Mouse (Mus musculus) G1E (cell line): ENCODE measurements at regions not wholly inside any gene's neighbourhood (a gene's known extent, or its start where the extent isn't known, plus 50 kb on each side); places are given as distances from the start of the nearest gene placed in this dataset.

Experiments
- ATAC-seq: 2 replicates; pipeline ENCODE4 v1.8.0; 2016; ENCODE audit warnings: mild to moderate bottlenecking; ENCODE audit not compliant: insufficient number of reproducible peaks, poor library complexity, low FRiP score, severe bottlenecking; ENCODE audit errors: extremely low read depth
- DNase-seq: peaks from one replicate; pipeline ENCODE4 v3.0.0; 2012; ENCODE audit warnings: low spot score
- H3K27me3 ChIP-seq: 2 replicates; pipeline ENCODE4 v1.6.1; 2012; ENCODE audit warnings: mild to moderate bottlenecking, low read length, inconsistent platforms; ENCODE audit not compliant: insufficient read depth
- H3K36me3 ChIP-seq: replicated peaks from 2 replicates; pipeline ENCODE3; 2012; ENCODE audit warnings: mild to moderate bottlenecking, inconsistent platforms
- H3K4me1 ChIP-seq: 2 replicates; pipeline ENCODE4 v1.6.1; 2012; ENCODE audit warnings: low read depth, low read length, inconsistent platforms, mixed read lengths; ENCODE audit not compliant: insufficient read depth
- H3K4me3 ChIP-seq: 2 replicates; pipeline ENCODE4 v1.5.1; 2012; ENCODE audit warnings: low read depth, mild to moderate bottlenecking, inconsistent platforms, low read length, moderate library complexity, mixed read lengths
- H3K9me3 ChIP-seq: replicated peaks from 2 replicates; pipeline ENCODE4 v1.6.1; 2012; ENCODE audit warnings: inconsistent platforms
- CTCF ChIP-seq: IDR thresholded peaks from 2 replicates; pipeline ENCODE4 v1.5.1; 2012; ENCODE audit warnings: low read depth, low read length, inconsistent platforms, mixed read lengths
- GATA1 ChIP-seq: IDR thresholded peaks from 2 replicates; pipeline ENCODE4 v1.6.1; 2012; ENCODE audit warnings: borderline replicate concordance, low read length, inconsistent platforms, mixed read lengths
- GATA2 ChIP-seq: IDR thresholded peaks from 2 replicates; pipeline ENCODE4 v1.6.1; 2012; ENCODE audit warnings: low read depth, low read length, inconsistent platforms, borderline replicate concordance
- POLR2AphosphoS5 ChIP-seq: IDR thresholded peaks from 2 replicates; pipeline ENCODE4 v1.6.1; 2012; ENCODE audit warnings: low read depth, low read length, inconsistent platforms; ENCODE audit not compliant: insufficient replicate concordance
- TAL1 ChIP-seq: conservative IDR thresholded peaks from 2 replicates; pipeline ENCODE4 v1.6.1; 2012; ENCODE audit warnings: low read depth, low read length, inconsistent platforms, mixed read lengths

DNA sequence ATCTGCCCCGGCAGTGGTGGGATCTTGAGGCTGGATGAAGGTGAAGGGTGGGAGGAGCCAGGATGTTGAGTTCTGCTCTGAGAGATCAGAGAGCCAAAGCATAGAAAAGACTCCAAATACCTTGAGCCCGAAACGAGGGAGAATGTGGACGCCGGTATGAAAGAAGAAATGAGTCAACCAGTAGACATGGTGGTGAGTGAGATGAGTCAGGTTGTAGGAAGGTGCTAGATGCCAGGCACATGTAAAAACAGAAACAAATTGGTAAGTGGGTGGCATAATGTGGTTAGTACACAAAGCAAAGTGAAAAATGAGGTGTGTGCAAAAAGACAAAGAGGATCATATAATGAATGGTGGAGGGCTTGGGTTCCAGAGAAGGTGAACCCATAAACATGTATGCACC is 144.8 kb upstream of the Syt13 start:
- H3K9me3 ChIP-seq, result no peaks in the 10 kb centered on the region
- H3K27me3 ChIP-seq, result peaks cover 3% of the 10 kb centered on the region; the same call in 1 of the 2 replicates
- no peaks in the 10 kb centered on the region for H3K36me3 ChIP-seq
- TF ChIP-seq TAL1, result no peak
- TF ChIP-seq POLR2AphosphoS5, result no peak
- no peak for TF ChIP-seq GATA1
- TF ChIP-seq CTCF, result no peak
- TF ChIP-seq GATA2, result no peak
- no peak overlapping the region for H3K4me3 ChIP-seq
- no peak for DNase-seq
- H3K4me1 ChIP-seq, result no peaks in the 10 kb centered on the region
- no peak for ATAC-seq

DNA sequence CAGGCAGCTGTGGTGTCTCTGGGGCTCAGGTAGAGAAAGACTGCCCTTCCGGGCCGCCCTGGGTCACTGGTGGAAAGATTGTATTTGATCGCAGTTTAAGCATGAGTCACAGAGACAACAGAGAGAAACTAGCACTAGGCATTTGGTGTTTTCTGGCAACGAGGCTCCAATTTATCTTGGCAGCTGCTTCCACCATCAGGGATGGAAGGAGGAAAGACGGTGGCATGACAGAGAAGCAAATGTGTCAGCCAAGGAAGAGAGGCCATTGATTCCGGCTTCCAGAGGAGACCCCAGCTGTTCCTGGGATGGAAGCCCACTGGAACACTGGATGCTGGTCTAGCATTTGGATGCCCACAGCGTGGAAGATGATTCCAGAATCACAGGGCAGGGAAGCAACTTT is 142.3 kb upstream of the Syt13 start:
- Histone ChIP-seq H3K4me3 (no peak overlapping the region), H3K27me3 (peaks cover 3% of the 10 kb centered on the region), H3K9me3 (no peaks in the 10 kb centered on the region), H3K36me3 (no peaks in the 10 kb centered on the region), H3K4me1 (no peaks in the 10 kb centered on the region)
- no peak for TF ChIP-seq GATA1
- TF ChIP-seq CTCF, result no peak
- no peak for TF ChIP-seq GATA2
- no peak for TF ChIP-seq TAL1
- no peak for TF ChIP-seq POLR2AphosphoS5
- DNase-seq (no peak), ATAC-seq (no peak)

DNA sequence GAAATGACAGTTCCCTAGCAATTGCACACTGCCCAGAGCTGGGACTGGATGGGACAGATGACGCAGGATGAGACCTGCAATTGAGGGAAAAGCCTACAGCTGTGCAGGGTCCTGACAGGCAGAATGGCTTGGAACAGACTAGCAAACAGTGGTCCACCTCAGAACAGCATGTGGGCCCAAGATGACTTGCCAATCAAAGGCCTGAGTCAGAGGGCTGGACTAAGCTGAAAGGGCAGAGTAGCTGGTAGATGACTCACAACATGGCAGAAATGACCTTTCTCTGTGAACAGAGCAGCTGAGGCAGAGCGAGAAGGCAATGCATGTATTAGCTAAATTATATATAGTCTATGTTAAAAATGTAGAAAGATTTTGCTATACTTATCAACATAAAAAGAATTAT is 138.4 kb upstream of the Syt13 start:
- no peak for DNase-seq
- no peaks in the 10 kb centered on the region for H3K36me3 ChIP-seq
- no peak overlapping the region for H3K4me3 ChIP-seq
- no peaks in the 10 kb centered on the region for H3K9me3 ChIP-seq
- peaks cover 5% of the 10 kb centered on the region for H3K27me3 ChIP-seq
- ATAC-seq, result no peak
- TF ChIP-seq GATA1 (no peak), TAL1 (no peak), CTCF (no peak), GATA2 (no peak), POLR2AphosphoS5 (no peak)
- no peaks in the 10 kb centered on the region for H3K4me1 ChIP-seq

DNA sequence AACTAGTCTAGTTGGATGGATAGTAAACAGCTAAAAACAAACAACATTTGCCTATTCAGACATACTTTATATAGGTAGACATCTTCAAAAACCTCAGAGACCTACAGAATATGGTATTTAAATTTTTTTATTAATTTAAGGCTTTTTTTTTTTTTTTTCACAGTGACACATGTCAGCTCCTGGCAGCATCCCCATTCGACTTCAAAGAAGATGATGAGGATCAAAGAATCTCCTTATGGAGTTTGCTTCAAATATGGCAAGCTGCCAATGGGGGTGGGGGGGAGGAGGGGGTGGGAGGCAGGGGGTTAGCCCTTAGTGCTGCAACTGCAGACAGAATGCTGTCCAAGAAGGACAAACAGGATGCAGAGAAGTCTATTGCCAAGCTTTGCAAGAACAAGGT is 135.8 kb upstream of the Syt13 start:
- no peak for DNase-seq
- no peak overlapping the region for H3K4me3 ChIP-seq
- H3K36me3 ChIP-seq, result no peaks in the 10 kb centered on the region
- ATAC-seq, result no peak
- TF ChIP-seq TAL1 (no peak), GATA1 (no peak), POLR2AphosphoS5 (no peak), CTCF (no peak), GATA2 (no peak)
- H3K4me1 ChIP-seq, result no peaks in the 10 kb centered on the region
- H3K27me3 ChIP-seq, result peaks cover 2% of the 10 kb centered on the region; the same call in 1 of the 2 replicates
- no peaks in the 10 kb centered on the region for H3K9me3 ChIP-seq

DNA sequence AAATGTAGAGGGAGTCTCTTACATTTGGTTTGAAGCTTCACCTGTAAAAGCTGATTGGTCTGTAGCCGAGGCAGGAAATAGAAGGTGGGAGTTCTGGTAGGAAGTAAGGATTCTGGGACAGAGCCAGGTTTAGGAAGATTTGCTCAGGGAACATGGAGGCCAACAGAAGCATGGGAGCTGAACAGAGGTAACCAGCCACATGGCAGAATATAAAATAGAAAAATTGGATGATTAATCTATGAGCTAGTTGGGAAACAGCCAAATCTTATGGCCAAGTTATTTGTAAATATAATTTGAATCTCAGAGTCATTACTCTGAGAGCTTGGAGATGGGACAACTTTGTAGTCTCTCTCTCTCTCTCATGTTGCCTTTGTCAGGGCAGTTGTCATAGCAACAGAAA is 134.9 kb upstream of the Syt13 start:
- H3K36me3 ChIP-seq, result no peaks in the 10 kb centered on the region
- peaks cover 2% of the 10 kb centered on the region; the same call in 1 of the 2 replicates for H3K27me3 ChIP-seq
- no peak for DNase-seq
- H3K4me1 ChIP-seq, result no peaks in the 10 kb centered on the region
- no peak overlapping the region for H3K4me3 ChIP-seq
- H3K9me3 ChIP-seq, result no peaks in the 10 kb centered on the region
- TF ChIP-seq TAL1 (no peak), CTCF (no peak), GATA2 (no peak), POLR2AphosphoS5 (no peak), GATA1 (no peak)
- no peak for ATAC-seq

DNA sequence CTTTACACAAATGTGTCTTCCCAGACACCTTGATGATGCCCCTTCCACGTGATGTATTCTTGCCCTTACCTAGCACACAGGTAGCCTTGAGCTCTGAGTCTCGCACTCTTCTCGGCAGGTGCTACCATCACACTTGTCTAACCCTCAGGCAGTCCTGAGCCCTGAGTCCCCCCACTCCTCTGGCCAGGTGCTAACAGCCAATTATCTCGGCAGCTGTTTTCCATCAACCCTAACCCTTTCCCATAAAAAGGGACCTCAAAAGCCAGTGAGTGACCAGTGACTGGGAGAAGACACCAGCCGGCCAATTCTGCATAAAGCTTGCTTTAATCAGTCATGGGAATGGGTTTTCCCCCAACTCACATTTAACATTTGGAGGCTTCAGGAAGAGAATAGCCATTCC is 133.4 kb upstream of the Syt13 start:
- H3K27me3 ChIP-seq, result peaks cover 2% of the 10 kb centered on the region; the same call in 1 of the 2 replicates
- no peaks in the 10 kb centered on the region for H3K36me3 ChIP-seq
- no peaks in the 10 kb centered on the region for H3K9me3 ChIP-seq
- no peak for TF ChIP-seq CTCF
- TF ChIP-seq POLR2AphosphoS5, result no peak
- no peak for TF ChIP-seq GATA2
- no peak for TF ChIP-seq TAL1
- no peak for TF ChIP-seq GATA1
- H3K4me3 ChIP-seq, result no peak overlapping the region
- DNase-seq, result no peak
- ATAC-seq, result no peak
- no peaks in the 10 kb centered on the region for H3K4me1 ChIP-seq

DNA sequence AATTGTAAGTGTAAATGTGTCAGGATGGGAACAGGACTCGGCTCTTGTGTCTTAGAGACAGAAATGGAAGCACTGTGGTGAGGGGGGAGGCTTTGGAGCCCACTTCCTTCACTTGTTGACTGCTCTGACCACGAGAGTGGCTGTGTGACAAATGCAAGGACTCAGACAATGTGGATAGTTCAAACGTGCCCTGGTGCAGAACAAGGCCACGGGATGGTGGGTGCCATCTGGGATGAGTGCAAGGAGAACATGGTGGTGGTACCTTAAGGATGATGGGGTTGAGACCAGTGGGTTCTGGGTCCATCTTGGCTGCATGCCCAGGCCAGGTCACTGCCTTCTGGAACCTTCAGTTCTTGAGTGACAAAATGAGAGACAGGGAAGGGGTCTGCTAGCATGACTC is 132.3 kb upstream of the Syt13 start:
- DNase-seq (no peak), ATAC-seq (no peak)
- TF ChIP-seq POLR2AphosphoS5 (no peak), GATA2 (no peak), CTCF (no peak), GATA1 (no peak), TAL1 (no peak)
- Histone ChIP-seq H3K9me3 (no peaks in the 10 kb centered on the region), H3K36me3 (no peaks in the 10 kb centered on the region), H3K4me1 (no peaks in the 10 kb centered on the region), H3K4me3 (no peak overlapping the region), H3K27me3 (0 out of 2 replicates have a peak, but pooled peaks cover 2% of the 10 kb centered on the region)
